Mouse (Mus musculus): ENCODE data around the gene Asic2.
A peak's percentile ranks its signal among the peaks of the same experiment; 100 is the strongest.
"Not testable (repeated sequence)": the region's sequence is repeated elsewhere in the genome, so short reads cannot be mapped to it uniquely, and the experiment has no call there.

The Asic2 gene

GRCm38 (mm10) chr11:81419112-81419511, 549.1 kb downstream of the Asic2 start:
- no peak for DNase-seq (ENCODE audit: low spot score)

GRCm38 (mm10) chr11:81418027-81418426, 550.2 kb downstream of the Asic2 start:
- no peak for DNase-seq (ENCODE audit: low spot score)

- no peak for DNase-seq (ENCODE audit: low spot score)
Measured at GRCm38 (mm10) chr11:81416319-81416718, 551.9 kb downstream of the Asic2 start.

- DNase-seq (ENCODE audit: low spot score) = no peak
Measured at GRCm38 (mm10) chr11:81414596-81414995, 553.7 kb downstream of the Asic2 start.

- no peak for DNase-seq (ENCODE audit: low spot score)
Measured at GRCm38 (mm10) chr11:81411251-81411650, 557.0 kb downstream of the Asic2 start.

- DNase-seq (ENCODE audit: low spot score) = no peak
Measured at GRCm38 (mm10) chr11:81405951-81406350, 562.3 kb downstream of the Asic2 start.

- DNase-seq (ENCODE audit: low spot score) = peak; percentile 32
Measured at GRCm38 (mm10) chr11:81402263-81402662, 566.0 kb downstream of the Asic2 start.

- no peak for DNase-seq (ENCODE audit: low spot score)
Measured at GRCm38 (mm10) chr11:81392855-81393254, 575.4 kb downstream of the Asic2 start.

GRCm38 (mm10) chr11:81386185-81386584, 582.1 kb downstream of the Asic2 start:
- no peak for DNase-seq (ENCODE audit: low spot score)

GRCm38 (mm10) chr11:81385547-81385946, 582.7 kb downstream of the Asic2 start:
- no peak for DNase-seq (ENCODE audit: low spot score)

- peak; percentile 36 for DNase-seq (ENCODE audit: low spot score)
Measured at GRCm38 (mm10) chr11:81374841-81375240, 593.4 kb downstream of the Asic2 start.

- DNase-seq (ENCODE audit: low spot score) = no peak
Measured at GRCm38 (mm10) chr11:81374003-81374710, 594.1 kb downstream of the Asic2 start.

- DNase-seq (ENCODE audit: low spot score) = no peak
Measured at GRCm38 (mm10) chr11:81371545-81371944, 596.7 kb downstream of the Asic2 start.

- DNase-seq (ENCODE audit: low spot score) = no peak
Measured at GRCm38 (mm10) chr11:81370426-81370810, 597.8 kb downstream of the Asic2 start.

- DNase-seq (ENCODE audit: low spot score) = no peak
Measured at GRCm38 (mm10) chr11:81369497-81370425, 598.5 kb downstream of the Asic2 start.

GRCm38 (mm10) chr11:81364442-81364841, 603.8 kb downstream of the Asic2 start:
- DNase-seq (ENCODE audit: low spot score) = no peak

GRCm38 (mm10) chr11:81362461-81362860, 605.8 kb downstream of the Asic2 start:
- no peak for DNase-seq (ENCODE audit: low spot score)

GRCm38 (mm10) chr11:81361040-81361439, 607.2 kb downstream of the Asic2 start:
- no peak for DNase-seq (ENCODE audit: low spot score)

- DNase-seq (ENCODE audit: low spot score) = not testable (repeated sequence)
Measured at GRCm38 (mm10) chr11:81350498-81350897, 617.8 kb downstream of the Asic2 start.

- DNase-seq (ENCODE audit: low spot score) = no peak
Measured at GRCm38 (mm10) chr11:81331977-81332376, 636.3 kb downstream of the Asic2 start.

- no peak for DNase-seq (ENCODE audit: low spot score)
Measured at GRCm38 (mm10) chr11:81330982-81331381, 637.3 kb downstream of the Asic2 start.

- no peak for DNase-seq (ENCODE audit: low spot score)
Measured at GRCm38 (mm10) chr11:81328088-81328487, 640.2 kb downstream of the Asic2 start.

GRCm38 (mm10) chr11:81323146-81323545, 645.1 kb downstream of the Asic2 start:
- no peak for DNase-seq (ENCODE audit: low spot score)

Measured in lung, postnatal 25 days (tissue).